Mouse (Mus musculus) lung, adult 2 months (tissue): ENCODE results near the gene Gm20662.

Experiments used
- CTCF ChIP-seq: fragments of 200-500 bp; IDR thresholded peaks from 2 replicates; pipeline ENCODE4 v1.5.1; 2011; ENCODE audit warnings: mild to moderate bottlenecking, low read length, control low read depth; ENCODE audit not compliant: insufficient read depth
- POLR2A ChIP-seq: fragments of 200-500 bp; IDR thresholded peaks from 2 replicates; pipeline ENCODE4 v1.6.1; 2011; ENCODE audit warnings: low read depth, mild to moderate bottlenecking, control low read depth, low read length, borderline replicate concordance; ENCODE audit errors: extremely low read depth

DNA sequence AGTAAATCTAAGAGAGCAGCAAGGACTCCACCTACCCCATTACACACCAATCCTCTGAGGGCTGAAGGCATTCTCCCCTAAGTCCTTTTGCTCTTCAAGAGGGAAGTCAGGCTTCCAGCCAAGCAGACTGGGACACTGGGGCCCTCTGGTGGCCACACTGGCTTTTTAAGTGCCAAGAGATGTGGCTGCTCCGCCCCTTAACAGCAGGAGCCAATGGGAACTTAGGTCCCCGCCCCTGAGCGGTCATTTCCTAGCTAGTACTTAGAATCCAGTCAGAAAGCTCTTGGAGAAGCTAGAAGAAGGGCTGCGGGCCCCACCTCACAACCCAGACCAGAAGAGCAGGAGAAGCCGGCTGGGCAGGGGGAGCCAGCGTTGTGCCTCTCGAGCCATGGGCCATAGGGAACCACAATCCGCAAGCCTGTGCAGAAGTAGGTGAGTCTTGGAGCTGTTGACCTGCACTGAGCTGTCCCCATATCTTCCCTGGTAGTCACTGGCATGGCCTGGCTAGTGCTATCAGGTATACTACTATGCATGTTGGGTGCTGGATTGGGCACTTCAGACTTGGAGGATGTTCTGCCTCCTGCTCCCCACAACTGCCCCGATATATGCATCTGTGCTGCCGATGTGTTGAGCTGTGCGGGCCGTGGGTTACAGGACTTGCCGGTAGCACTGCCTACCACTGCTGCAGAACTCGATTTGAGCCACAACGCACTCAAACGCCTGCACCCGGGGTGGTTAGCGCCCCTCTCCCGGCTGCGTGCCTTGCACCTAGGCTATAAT lies 56.9 kb downstream of the Gm20662 start, which contains the start of gene Amigo3:
- peak; percentile 85 for TF ChIP-seq CTCF
- peak; percentile 38; the same call in 1 of the 2 replicates for TF ChIP-seq POLR2A
